In the genomic region with DNA sequence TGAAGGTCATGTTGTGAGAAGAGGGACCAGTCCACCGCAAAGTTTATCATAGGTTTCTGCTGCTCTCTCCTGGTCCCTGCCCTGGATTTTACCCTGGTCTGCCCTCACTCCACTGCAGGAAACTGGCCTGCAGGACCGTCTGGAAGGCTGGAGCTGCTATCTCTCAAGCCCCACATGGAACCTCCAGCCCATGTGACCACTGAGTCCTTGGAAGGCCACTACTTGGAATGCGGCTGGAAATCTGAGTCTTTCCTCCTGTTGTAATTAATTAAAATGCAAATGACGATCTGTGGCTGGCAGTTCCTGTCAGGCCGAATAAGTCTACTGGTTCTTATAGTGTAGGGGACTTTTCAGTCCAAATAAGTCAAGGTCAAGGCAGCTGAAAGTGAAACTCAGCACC, we compare ENCODE assay signal across 11 mouse cellular contexts. TPM values are rescaled to one million over a fixed set of nuclear protein-coding genes. Genes with fewer than 3 reads are reported as not detected.
DNase-seq lines count a peak whose midpoint lies in the region; ATAC-seq and TF ChIP-seq lines count a peak whose summit lies in the region.
"Had no signal": no experiment of that assay in that cellular context is flagged by ENCODE, and none has a peak within 500 bp of the region (broad histone marks: within the 10 kb centered on the region; RNA-seq: fewer than 3 reads in every experiment).

No protein-coding gene starts in this region.

- WGBS in kidney, embryonic 14.5 days: 32% methylated on average over 5 of the region's 5 CpGs

- no peak overlapping the region for H3K4me2 ChIP-seq in kidney, embryonic 14.5 days (replicated peaks; ENCODE audit: low read depth, low read length)
- H3K4me2 ChIP-seq: midbrain, embryonic 15.5 days; neural tube, embryonic 12.5 days; stomach, embryonic 15.5 days had no signal

- no peak overlapping the region for H3K4me3 ChIP-seq in layer of hippocampus, adult 2 months
- no peak overlapping the region for H3K4me3 ChIP-seq in kidney, embryonic 14.5 days (ENCODE audit: low read length)
- H3K4me3 ChIP-seq: limb, embryonic 10.5 days; midbrain, embryonic 15.5 days; neural tube, embryonic 12.5 days; stomach, embryonic 15.5 days had no signal

- H3K27me3 ChIP-seq in kidney, embryonic 14.5 days (ENCODE audit: control insufficient read depth, insufficient read depth, low read length): no peaks in the 10 kb centered on the region
- H3K27me3 ChIP-seq: midbrain, embryonic 15.5 days; neural tube, embryonic 12.5 days; stomach, embryonic 15.5 days had no signal

- H3K4me1 ChIP-seq in kidney, embryonic 14.5 days (ENCODE audit: control insufficient read depth, insufficient read depth, low read length): peaks cover 8% of the 10 kb centered on the region
- H3K4me1 ChIP-seq: midbrain, embryonic 15.5 days; stomach, embryonic 15.5 days had no signal

- no peak for DNase-seq in layer of hippocampus, adult 2 months (ENCODE audit: low spot score in 2 of 2)
- no peak for DNase-seq in layer of hippocampus, adult 8-10 months (ENCODE audit: low spot score in 2 of 2)
- peak; percentile 31 for DNase-seq in ES-CJ7 (ENCODE audit: low read depth, low spot score)
- DNase-seq in adrenal gland, postnatal 36 days: peak; percentile 46 to 48
- DNase-seq in spleen, postnatal 36 days (ENCODE audit: low spot score in 2 of 2): no peak
- DNase-seq in cerebellum, postnatal 36 days: no peak

- TF ChIP-seq CTCF in layer of hippocampus, adult 2 months (conservative IDR thresholded peaks at IDR 0.05): no peak

- no peak overlapping the region for H3K9ac ChIP-seq in kidney, embryonic 14.5 days (ENCODE audit: low read depth, low read length)
- H3K9ac ChIP-seq: midbrain, embryonic 15.5 days; neural tube, embryonic 12.5 days; stomach, embryonic 15.5 days had no signal

- peak overlapping the region; percentile 40 for H3K27ac ChIP-seq in layer of hippocampus, adult 2 months
- H3K27ac ChIP-seq in kidney, embryonic 14.5 days (ENCODE audit: low read depth, low read length): no peak overlapping the region
- H3K27ac ChIP-seq: limb, embryonic 10.5 days; midbrain, embryonic 15.5 days; neural tube, embryonic 12.5 days; stomach, embryonic 15.5 days had no signal

- H3K9me3 ChIP-seq in kidney, embryonic 14.5 days (ENCODE audit: control insufficient read depth, low read length): no peaks in the 10 kb centered on the region
- H3K9me3 ChIP-seq: limb, embryonic 10.5 days; midbrain, embryonic 15.5 days; neural tube, embryonic 12.5 days; stomach, embryonic 15.5 days had no signal

- no peaks in the 10 kb centered on the region for H3K36me3 ChIP-seq in kidney, embryonic 14.5 days (ENCODE audit: control insufficient read depth, insufficient read depth, low read length)
- H3K36me3 ChIP-seq: limb, embryonic 10.5 days; midbrain, embryonic 15.5 days; neural tube, embryonic 12.5 days; stomach, embryonic 15.5 days had no signal

- peak; percentile 62; the same call in 1 of the 2 replicates for ATAC-seq in kidney, embryonic 14.5 days (ENCODE audit: low FRiP score, low TSS enrichment)
- ATAC-seq: midbrain, embryonic 15.5 days had no signal

RNA-seq across cellular contexts. Expression of a gene that starts 50.4 kb away (rescaled TPM):
- total RNA-seq in layer of hippocampus, adult 2 months (2021): 10 to 100 TPM; 94.6 to 99.3 TPM
- 100 to 1,000 TPM in 2 of 4 experiments, 10 to 100 TPM in 2; 77.4 to 104 (median 91.8) TPM for total RNA-seq in layer of hippocampus, adult 8-10 months (2022)
- 10 to 100 TPM; 10.6 to 14.0 TPM for total RNA-seq in adrenal gland, postnatal 36 days (2021)
- polyA plus RNA-seq in kidney, embryonic 14.5 days (2014; fragmentation: Nextera tagmentation; extraction: Ambion mirVana): 0.41 and 0.56 TPM in 2 replicates

Comparison
In these comparisons a context has a peak if more than half of its experiments do, and no peak if none do; other contexts are left out.
1. DNase-seq: peak in ES-CJ7 (single experiment) and adrenal gland, postnatal 36 days (2 of 2); none in layer of hippocampus, adult 2 months (0 of 2), layer of hippocampus, adult 8-10 months (0 of 2), spleen, postnatal 36 days (0 of 2) and cerebellum, postnatal 36 days (0 of 2).
2. RNA of a gene that starts 50.4 kb away (total RNA-seq): 77.4 to 104 TPM in layer of hippocampus, adult 8-10 months and 94.6 to 99.3 TPM in layer of hippocampus, adult 2 months; 10.6 to 14.0 TPM in adrenal gland, postnatal 36 days; every median in the first group is over 4 times any median in the second.